Mouse (Mus musculus) right cerebral cortex, postnatal 14 days (tissue): Measurements from ENCODE around the gene Eloa.

Source experiments
- DNase-seq: peaks from one replicate; pipeline ENCODE4 v3.0.0; 2022

Gene Eloa

DNA sequence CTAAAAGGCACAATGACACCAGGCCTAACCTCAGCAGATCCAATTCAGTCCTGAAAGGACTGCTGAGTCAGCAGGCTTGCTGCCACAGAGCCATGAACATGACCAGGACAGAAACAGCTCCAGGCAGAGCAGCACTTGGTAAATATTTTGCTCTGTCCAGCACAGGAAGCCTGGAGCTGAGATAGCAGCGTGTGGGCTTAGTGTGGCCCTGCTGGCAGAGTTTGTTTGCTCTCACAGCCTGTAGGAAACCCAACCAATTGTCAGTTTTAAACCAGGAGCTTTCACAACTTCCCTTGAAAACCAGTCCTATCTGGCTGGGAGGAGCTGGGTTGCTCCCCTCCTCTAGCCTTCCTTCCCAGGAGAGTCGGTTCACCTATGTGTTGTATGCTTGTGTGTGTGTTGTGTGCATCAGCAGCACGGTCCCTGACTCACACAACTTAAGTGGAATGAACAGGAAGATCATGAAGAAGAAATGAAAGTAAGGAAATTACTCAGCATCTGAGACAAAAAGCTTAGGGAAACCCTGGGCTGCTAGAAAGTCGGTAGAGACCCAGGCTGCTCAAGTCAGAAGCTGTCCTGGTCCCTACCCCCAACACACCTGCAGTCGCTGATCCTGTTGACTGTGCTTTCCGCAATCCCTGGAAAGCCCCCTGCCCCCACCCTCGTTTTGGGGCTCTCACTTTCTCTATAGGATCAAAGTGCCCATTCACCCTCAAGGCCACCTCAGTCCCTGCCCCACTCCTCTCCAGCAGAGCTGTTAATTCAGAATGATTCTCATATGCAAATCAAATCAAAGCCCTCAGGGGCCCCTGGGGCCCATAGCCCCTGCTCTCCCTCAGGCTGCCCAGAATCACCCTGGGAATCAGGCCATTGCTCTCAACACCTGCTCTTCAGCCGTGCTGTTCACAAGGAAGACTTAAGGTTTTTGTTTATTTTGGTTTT, 9.7 kb upstream of the Eloa start:
- no peak for DNase-seq

DNA sequence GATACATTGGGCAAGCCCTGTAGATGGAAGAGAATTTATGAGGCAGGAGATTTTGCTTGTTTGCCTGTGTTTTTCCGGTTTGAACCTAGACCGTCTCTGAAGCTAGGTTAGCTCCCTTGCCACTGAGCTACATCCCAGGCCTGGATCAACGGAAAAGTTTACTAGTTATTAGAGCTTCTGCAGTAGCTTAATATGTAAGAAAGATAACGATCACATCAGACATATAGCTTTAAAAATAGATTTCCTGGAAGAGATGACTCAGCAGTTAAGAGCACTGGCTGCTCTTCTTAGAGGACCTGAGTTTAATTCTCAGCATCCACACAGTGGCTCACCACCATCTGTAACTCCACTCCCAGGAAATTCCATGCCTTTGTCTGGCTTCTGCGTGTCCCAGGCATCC, 7.1 kb upstream of the Eloa start:
- no peak for DNase-seq

- no peak for DNase-seq
Observed at GRCm38 (mm10) chr4:136028132-136028564, 6.6 kb upstream of the Eloa start.

- DNase-seq, result no peak
Observed at GRCm38 (mm10) chr4:136027416-136028131, 6.0 kb upstream of the Eloa start.

DNA sequence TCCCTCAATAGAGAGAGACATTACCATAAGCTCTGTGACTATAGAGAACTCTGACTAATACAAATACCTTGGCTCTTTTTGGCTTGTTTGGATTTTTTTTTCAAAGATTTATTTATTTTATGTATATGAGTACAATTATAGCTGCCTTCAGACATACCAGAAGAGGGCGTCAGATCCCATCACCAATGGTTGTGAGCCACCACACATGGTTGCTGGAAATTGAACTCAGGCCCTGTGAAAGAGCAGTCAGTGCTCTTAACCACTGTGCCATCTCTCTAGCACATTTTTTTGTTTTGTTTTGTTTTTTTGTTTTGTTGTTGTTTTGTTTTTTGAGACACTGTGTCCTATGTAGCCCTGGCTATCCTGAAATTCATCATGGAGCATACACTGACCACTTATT, 3.8 kb upstream of the Eloa start:
- DNase-seq, result no peak

- no peak for DNase-seq
Observed at GRCm38 (mm10) chr4:136022924-136023323, 1.4 kb upstream of the Eloa start.

DNA sequence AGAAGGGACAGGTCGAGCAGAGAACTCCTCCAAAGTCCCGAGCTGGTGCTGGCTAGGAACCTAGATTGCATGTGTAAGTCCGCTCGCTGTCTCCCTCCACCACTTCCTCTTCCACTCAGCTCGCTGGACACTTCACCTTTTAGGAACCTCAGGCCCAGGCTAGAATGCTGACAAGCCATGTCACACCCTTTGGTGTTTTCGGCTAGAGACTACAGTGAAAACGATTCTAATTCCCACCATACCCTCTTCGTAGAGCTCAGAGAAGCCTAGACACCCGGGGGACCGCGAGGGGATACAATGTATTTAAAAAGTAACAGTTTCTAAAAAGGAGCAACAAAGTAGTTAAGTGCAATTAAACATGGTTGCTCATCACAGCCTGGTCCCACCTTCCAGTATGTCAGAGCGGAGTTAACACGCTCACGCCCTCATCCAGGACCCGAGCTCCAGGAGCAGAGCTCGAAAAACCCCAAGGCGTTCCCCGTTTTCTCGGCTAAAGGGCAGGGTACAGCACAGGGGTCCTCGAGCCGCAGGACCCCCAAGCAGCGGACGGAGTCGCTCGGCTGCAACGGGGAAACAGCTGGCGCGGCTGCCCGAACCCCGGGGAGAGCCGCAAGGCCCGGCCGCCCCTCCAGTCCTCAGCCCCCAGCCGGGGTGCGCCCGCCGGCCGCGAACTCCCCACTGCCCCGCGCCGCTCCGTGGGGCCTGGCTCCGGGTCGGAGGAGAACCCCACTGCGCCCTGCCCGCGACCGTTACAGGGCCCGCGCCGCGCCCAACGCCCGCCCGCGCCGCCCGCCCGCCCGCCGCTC, 617 bp downstream of the Eloa start:
- DNase-seq, result peak; percentile 9

GRCm38 (mm10) chr4:136016059-136016602, 5.4 kb downstream of the Eloa start:
- DNase-seq, result no peak

GRCm38 (mm10) chr4:136010586-136010985, 11.0 kb downstream of the Eloa start:
- no peak for DNase-seq

- no peak for DNase-seq
Observed at GRCm38 (mm10) chr4:136008782-136009447, 12.6 kb downstream of the Eloa start.

DNA sequence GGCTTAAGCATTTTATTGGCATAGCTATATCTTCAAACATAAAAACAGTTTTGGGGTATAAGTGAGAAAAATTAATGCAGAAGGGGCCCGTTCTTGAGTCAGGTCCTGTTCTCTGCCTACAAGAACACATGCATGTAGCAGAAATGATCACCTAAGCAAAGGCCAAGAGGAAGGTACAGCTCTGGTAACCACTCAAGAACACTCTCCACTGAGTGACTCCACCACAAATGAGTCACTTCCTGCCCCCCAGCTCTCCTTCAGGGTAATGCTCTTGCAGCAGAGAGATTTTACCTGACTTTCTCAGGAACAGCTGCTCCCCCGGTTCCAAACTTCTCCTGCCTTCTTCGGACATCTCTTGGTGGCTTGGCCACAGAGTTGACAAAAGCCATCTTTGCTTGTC, 14.7 kb downstream of the Eloa start:
- no peak for DNase-seq

- no peak for DNase-seq
Observed at GRCm38 (mm10) chr4:136004921-136005320, 16.6 kb downstream of the Eloa start.

DNA sequence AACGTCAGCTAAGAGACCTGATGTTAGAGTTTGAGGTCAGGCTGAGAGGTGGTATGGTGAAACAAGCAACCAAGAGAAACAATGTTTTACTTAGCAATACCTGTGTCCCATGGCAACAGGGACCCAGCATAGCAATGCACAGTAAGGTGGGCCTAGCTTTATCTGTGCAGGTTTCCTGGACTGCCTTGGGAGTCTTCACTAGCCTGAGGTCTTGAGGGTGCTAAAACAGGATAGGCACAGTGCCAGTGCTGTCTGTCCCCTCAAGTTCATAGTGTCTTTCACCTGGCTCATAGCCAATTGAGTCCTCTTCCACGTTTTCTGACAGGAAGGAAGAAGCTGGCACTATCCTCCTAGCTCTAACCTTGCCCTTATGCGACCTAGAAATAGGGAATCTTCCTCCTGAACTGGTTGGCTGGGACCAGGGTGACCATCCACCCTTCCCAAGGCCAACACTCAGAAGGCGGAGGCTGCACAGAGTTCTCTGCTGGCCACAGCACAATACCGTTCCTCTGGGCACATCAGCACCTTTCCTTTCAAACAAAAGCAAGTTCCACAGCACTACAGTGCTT, 17.4 kb downstream of the Eloa start:
- DNase-seq, result no peak

DNA sequence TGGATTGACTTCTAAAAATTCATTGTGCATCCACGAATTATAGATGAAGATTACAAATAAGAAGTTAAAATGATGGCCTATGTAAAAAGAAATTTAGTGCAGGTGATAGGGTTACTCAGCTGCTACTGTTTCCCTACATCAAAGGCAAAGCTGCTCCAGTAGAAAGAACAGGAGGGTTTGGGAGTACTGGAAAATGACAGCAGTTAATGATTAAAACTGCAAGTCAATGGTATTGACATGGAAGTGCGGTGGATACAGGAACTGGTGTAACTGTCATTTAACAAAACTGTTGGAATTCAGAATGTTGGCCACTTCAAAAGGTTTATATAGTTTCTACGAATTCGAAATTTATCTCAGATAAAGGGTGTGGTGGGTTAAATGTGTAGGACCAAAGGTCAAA, 26.4 kb downstream of the Eloa start:
- no peak for DNase-seq

GRCm38 (mm10) chr4:135993941-135994340, 27.6 kb downstream of the Eloa start:
- no peak for DNase-seq

DNA sequence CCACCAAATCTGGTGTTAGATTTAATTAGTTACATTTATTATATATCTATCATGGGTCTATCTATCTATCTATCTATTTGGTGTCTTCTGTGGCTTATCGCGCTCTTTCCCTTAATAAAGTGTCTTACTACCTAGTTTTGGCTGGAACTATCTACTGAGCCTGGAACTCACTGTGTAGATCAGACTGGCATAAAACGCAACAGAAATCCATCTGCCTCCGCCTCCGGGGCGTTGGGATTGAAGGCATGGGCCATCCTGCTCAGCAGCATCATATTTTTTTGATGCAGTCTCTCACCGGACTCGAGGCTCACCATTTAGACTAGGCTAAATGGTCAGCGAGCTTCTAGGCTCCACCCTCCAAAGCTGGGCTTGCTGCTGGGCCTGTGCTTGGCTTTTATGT, 33.8 kb downstream of the Eloa start:
- no peak for DNase-seq

DNA sequence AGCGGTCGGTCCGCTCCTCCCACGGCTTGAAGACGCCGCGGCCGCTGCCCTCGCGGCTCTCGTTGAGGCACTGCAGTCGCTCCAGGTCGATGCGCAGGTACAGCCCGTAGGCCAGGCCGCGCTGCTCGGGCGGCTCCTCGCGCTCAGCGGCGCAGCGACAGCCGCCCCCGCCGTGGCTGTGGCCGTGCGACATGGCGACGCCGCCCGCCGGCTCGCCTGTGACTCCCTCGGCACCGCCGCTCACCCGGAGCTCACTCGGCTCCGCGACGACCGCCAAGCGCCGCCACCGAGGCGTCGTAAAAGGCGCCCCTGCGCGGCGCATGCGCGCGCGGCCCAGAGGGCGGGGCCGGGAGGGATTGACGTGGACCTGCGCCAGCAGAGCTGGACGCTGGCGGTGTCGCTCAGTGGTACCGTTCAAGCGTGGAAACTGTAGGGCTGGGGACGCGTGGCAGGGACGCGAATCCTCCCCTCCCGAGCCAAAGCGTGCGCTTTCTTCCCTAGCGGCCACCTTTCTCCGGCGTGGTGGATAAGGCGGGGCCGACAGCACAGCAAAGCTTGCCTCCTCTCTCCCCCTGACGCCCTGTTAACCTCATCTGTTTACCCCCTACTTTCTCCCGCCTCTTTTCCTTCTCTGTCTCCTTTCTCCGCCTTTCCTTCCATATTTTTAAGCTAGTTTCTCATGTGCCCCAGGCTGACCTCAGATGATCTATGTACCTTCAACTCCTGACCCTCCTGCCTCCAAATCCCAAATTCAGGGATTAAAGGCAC, 34.4 kb downstream of the Eloa start, which contains the start of gene Pithd1:
Pithd1 (minus strand) TSS at position 322 of the 768 bp plus-strand sequence.
- peak; percentile 91 for DNase-seq

GRCm38 (mm10) chr4:135986301-135986942, 35.1 kb downstream of the Eloa start:
- no peak for DNase-seq

DNA sequence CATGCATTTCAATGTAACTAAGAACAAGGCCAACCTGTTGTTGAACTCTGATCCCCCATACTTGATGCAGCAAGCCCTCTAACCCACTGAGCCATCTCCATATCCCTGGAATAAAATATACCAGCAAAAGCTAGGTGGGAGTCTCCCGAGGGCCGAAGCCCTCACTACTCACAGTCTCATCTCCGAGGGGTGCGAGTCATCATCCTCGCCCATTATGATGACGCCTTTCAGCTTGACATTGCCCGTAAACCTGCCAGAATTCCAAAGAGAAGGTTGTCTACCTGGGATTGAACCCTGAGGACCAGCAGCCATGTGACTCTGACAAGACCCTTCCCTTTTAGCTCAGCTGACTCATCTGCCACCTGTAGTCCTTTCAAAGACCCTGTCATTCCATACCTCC, 35.8 kb downstream of the Eloa start:
- no peak for DNase-seq

- DNase-seq, result no peak
Observed at GRCm38 (mm10) chr4:135985193-135985592, 36.4 kb downstream of the Eloa start.

DNA sequence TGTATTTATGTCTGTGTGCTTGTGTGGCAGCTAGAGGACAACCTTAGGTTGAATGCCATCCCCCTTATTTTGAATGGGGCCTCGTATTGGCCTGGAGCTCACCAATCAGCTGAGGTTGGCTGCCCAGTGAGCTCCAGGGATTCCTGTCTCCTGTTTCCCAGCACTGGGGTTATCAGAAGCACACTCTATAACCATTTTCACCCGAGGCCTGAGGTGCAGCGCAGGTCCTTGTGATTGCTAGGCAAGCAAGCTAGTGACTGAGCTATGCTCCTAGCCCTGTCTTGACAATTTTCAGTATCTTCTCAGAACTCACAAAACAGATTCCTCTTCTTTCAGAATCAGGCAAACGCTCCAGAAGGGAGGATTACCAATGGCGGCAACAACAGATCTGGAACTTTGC, 37.0 kb downstream of the Eloa start:
- DNase-seq, result no peak
